Mouse (Mus musculus) G1E-ER4 (cell line): ENCODE measurements around the gene Kctd3. TPM values are rescaled to one million over a fixed set of nuclear protein-coding genes. Genes with fewer than 3 reads are reported as not detected.

Experiments
- GATA1 ChIP-seq: IDR thresholded peaks from one replicate; pipeline ENCODE4 v1.8.0; 2012; ENCODE audit warnings: low read length, inconsistent platforms
- polyA plus RNA-seq: library from polyadenylated mRNA; stranded (reverse); fragments of >175 nt; gene quantifications from 2 replicates; pipeline ENCODE4 v1.2.3, GENCODE M21; 2012

Kctd3 gene
- polyA plus RNA-seq, 1 experiment: 49.1 TPM

DNA sequence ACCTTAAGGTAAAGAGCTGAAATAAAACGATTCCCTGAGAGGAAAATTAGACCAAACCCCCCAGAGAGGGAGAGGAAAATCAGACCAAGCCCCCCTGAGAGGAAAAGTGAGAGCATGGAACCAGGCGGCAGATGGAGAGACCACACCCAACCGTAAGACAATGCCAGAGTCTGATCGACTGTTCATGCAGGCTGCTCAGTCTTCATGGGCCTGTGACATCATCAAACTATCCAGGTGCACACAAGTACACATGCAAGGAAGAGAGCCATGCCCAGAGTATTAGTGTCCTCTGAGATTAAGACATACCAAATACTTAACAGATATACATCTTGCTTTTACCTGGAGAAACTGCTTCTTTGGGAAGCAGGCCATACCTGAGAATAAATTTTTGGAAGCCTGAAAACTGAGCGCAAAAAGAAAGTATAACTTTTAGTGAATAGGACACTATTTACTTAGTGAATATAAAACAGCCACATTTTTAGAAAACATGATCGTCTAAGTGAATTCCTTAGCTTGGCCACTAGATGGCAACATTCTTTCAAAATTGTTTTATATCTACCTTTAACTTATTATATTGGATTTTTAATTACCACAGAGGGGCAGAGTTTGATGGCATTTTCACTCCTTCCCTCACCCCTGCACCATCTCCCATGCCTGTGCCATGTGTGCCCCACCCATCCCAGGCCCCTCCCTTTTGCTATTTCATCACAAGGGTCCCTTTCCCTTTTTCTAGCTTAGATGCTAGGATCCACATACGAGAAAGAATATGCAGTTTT, 15.5 kb upstream of the Kctd3 start:
- TF ChIP-seq GATA1: no peak

DNA sequence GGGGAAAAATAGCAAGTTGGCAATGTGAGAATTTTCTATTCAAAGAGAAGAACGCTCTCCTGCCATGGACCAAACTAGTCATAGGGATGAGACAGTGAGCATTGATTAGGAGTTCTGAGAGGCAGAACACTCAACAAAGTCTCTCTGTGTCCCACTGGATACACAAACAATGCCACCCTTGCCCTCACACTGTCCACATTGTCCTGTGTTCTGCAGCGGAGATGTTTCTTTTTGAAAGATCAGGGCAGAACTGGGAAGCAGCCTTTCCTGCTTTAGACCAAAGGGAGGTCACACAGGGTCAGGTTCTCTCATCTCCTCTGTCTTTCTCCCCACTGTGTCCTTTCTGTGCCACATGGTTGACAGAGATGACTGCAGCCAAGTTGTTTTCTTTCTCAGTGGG, 7.7 kb upstream of the Kctd3 start:
- no peak for TF ChIP-seq GATA1

DNA sequence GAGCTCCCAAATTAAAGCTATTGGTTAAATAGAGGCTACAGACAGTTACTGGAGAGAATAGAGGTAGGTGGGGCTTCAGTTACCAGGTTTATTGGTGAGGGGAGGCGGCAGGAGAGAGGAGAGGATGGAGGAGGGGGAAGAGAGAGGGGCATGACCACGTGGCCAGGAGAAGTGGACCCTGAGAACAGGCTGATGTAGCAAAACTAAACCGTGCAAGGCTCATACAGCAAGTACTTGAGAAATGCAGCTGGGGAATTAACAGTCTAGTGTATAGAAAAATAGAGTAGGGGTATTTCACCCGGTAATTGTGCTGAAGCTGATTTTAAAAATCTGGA, 5.9 kb upstream of the Kctd3 start:
- no peak for TF ChIP-seq GATA1

DNA sequence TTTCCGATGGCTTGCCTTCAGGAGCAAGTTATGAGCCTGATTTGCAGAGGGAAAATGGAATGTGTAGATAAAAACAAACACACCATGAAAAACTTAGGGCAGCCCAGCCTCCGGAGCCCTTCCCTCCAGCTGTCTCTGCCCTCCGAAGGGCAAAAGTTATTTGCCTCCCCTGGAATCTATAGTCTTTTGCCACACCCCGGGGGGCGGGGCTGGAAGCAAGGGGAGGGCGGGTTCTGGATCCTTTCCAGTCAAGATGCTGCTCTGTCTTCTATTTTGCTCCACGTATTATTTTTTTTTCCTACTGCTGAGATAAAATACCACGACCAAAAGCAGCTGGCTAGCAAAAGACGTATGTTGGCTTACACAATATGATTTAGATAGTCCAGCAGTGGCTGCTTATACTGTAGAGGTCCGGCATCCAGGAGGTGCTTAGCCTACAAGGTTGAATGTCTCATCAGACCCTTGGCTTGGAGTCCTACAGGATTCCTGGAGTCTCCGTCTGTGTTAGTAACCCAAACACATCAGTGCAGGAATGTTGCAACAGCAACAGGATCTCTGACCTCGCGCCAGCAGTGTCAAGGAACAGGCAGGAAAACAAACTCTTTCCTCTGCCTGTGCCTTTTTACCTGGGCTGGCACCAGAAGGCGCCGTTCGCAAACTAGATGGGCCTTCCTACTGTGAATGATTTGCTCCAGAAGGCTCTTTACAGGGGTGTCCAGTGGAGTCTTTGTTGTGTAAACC, 5.4 kb upstream of the Kctd3 start:
- no peak for TF ChIP-seq GATA1

DNA sequence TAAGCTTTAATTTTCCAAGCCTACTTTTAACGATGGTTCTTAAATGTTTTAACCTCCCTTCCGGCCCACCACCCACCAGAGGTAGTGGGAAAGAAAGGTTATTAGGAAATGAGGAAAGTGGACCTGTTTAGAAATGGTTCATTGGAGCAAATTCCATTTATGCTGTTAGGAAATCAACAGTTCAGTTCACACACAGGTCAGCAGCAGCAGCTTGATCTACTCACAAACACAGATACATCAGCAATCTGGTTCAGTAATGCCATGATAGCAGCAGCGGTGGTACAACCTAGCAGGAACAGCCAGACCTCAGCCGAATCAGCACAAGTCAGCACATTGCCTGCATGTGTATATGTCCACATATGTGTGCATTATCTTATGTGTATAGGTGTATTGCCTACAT, 3.0 kb upstream of the Kctd3 start:
- TF ChIP-seq GATA1: no peak

DNA sequence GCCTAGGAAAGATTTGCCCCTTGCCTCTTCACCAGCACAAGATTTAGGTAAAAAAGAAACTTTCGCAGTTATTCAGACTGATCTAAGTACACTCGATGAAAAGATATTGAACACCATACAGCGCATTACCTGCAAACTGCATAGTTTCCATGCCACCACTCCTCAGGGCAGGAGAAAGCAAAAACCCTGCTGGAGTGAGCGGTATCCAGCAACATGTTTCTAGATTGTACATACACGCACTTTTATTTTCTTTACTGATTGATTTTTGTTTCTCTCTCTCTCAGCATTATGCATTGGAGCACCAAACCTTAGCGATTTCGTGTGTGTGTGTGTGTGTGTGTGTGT, 311 bp upstream of the Kctd3 start:
- no peak for TF ChIP-seq GATA1

DNA sequence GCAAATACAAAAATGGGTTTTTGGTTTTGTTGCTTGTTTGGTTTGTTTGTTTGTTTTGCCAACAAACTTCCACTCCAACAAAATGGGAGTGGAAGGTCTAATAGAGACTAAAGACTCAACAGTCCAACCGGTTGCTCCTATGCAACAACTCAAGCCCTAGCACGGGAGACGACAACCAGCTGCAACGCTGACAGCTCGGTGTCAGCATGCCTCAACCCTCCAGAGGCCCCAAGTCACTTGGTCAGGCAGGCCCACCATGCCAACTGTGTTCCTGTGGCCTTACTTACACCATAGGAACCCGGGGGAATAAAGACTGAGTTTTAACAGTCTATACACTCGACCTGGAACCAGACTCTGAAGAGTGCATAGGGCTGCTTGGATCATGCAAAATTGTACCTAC, 815 bp downstream of the Kctd3 start:
- TF ChIP-seq GATA1: no peak

DNA sequence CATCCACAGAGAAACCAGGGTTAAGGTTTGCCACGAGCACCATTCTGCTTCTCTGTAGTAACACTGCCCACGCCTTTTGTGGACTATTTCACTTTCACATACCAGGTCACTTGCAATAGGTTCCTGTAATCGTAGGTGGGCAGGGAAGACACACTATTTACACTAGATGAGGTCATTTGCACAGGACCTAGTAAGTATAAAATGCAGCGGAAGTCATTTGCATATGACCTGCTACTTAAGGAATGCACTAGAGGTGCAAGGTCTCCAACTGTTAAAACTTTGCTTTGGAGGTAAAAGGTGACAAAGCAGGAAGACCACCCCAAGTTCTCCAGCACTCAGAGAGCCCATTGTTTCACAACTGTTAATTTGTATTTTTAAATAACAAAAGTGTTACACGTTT, 1.4 kb downstream of the Kctd3 start:
- TF ChIP-seq GATA1: no peak

DNA sequence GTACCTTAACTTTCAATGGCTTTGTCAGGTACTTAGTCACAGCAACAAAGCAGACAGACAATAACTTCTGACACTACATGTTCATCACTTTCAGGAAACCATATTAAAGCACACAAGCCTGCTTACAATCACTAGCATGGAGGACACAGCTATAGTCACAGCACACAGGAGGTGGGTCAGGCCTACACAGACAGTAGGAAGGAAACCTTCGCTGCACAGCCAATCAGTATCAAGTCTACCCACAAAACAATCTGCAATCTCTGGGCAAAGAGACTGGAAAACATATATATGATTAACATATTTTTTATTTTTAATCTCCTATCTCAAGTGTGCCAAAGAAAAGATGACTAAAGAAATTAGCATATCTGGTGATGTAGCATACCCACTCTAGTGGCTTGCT, 2.9 kb downstream of the Kctd3 start:
- no peak for TF ChIP-seq GATA1

DNA sequence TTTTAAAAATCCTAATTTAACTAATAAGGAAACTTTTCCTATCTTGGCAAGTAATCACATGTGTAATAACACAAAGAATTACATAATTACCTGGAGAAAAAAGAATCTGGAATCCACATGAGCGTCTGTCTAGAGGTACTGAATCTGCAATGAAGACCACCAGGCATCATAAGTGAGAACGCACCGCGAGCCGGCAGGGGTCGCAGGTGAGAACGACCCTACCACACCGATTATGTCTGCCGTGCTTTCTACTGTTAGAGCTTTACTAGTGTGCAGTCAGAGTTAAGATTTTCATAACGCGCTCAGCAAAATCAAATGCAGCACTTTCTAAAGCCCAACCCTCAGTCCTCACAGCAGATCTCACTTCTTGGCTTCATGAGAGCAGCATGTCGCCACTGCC, 5.8 kb downstream of the Kctd3 start:
- no peak for TF ChIP-seq GATA1

DNA sequence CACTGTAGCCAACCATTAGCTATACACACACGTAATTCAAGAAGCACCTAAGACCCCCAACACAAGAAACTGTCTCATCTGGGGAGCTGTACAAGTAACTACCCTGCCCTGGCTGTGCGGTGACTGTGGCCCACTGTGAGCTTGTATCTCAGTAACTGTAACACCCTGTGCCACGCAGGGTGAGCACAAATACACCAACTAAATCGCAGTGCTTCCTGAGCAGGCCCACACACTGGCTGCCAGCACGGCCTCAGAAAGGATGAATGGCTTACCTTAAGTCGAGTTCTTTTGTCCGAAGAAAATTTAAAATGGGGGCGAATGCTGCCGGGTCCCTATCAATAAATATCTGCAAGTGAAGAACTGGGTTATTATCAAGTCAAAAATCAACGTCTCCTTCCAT, 7.7 kb downstream of the Kctd3 start:
- no peak for TF ChIP-seq GATA1

DNA sequence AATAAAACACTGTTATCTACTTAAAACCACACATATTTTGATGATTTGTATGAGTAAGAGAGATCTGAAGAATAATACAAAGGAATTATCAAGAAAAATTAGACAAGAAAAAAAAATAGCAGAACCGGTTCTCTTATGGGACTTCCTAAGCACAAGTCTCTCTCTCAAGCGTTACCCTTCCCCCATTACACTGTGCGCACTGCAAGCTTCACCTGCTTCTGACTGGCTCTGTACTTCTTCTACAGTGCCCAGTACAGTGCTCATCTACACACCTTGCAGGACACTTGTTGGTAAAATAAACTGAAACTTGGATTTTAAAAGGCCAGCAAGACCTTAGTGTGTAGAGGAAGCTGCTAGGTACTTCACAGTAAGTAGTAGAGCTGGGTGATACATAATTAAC, 9.7 kb downstream of the Kctd3 start:
- TF ChIP-seq GATA1: no peak

DNA sequence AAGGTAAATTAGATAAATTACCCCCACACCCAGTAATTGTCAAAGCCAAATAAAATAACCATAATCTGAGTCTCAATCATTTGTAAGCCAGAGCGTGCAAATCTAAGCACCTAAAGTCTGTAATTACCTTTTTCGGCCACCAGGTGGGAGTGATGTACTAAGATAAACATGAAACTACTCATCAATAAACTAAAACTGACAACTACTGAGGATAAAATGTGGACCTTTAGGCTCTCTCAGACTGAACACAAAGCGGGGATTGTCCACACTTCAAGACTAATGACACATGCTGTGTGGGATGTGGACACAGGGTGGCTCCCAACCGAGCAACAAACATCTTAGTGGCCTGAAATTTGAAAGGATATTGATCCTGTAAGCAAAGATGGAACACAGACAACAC, 14.4 kb downstream of the Kctd3 start:
- no peak for TF ChIP-seq GATA1

DNA sequence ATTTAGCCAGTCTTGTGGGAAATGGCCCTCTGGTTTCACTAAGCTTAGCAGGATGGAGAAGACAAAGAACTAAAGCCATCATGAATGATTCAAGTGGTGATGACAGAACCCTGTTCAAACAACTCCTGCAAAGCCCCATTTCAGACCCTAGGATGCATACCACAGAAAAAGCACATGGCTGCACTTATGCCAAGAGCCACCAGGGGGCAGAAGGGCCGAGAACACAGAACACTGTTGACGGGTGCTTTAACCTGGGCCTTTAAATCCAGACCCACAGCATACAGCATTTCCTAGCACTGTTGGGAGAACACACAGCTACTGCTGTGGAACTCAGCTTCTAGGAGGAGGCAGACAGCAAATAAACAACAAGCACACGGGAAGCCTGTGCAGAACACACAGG, 27.6 kb downstream of the Kctd3 start:
- TF ChIP-seq GATA1: no peak

DNA sequence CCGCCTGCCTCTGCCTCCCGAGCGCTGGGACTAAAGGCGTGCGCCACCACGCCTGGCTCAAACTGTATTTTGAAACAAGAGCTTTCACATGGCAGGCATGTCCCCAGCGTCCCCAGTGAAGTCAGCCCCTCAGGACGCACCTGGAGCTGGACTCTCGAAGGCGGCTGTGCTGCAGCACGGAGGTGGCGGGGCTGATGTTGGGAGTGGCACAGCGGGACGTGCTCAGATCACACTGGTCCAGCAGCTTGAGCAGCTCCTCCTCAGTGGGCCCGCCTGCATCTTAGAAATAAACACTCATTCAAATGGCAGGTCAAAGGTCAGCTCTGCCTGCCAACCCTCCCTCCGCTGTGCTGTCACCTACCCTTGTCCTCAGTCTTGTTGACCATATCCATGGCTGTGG, 33.7 kb downstream of the Kctd3 start:
- no peak for TF ChIP-seq GATA1

DNA sequence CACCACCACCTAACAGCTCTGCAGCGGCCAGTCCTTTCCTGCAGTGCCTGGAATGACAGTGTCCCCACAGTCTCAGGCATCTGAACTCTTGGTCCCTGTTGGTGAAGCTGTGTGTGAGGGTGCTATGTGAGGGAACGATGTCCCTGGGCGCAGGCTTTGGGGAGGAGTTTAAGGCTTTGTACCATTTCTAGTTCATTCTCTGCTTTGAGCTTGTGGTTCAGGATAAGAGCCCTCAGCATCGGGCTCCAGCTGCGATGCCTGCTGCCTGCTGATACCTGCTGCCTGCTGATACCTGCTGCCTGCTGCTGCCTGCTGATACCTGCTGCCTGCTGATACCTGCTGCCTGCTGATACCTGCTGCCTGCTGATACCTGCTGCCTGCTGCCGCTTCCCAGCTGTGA, 34.6 kb downstream of the Kctd3 start:
- TF ChIP-seq GATA1: no peak

DNA sequence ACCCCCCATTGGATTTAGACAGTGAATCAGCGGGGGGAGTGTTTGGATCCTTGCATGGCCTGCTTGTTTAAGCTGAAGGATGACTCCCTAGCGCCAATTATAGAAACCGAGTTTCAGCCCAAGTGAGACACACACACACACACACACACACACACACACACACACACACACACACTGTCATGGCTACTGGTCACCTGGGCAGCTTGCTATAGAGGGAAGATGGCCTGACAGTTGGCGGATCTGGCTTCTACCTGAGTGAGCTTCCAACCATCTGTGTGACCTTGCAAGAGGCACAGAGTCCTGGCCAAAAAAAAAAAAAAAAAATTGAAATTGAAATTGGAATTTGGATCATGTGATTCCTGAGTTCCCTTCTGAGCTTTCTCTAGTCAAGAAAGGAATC, 55.1 kb downstream of the Kctd3 start:
- no peak for TF ChIP-seq GATA1
